Mouse (Mus musculus) C2C12 (cell line): Measurements from ENCODE around the gene Slc2a5.

ENCODE experiments used
- CTCF ChIP-seq: IDR thresholded peaks from one replicate; pipeline ENCODE4 v1.5.1; 2011; ENCODE audit not compliant: control insufficient read depth, insufficient read depth, insufficient read length
- FOSL1 ChIP-seq: IDR thresholded peaks from one replicate; pipeline ENCODE4 v1.8.0; 2011; ENCODE audit warnings: mild to moderate bottlenecking, low read length; ENCODE audit not compliant: poor library complexity, insufficient read depth, severe bottlenecking
- MAX ChIP-seq: IDR thresholded peaks from one replicate; pipeline ENCODE4 v1.6.1; 2011; ENCODE audit warnings: mild to moderate bottlenecking, control low read depth
- USF1 ChIP-seq: IDR thresholded peaks from one replicate; pipeline ENCODE4 v1.6.1; 2011; ENCODE audit warnings: low read depth, mild to moderate bottlenecking, control low read depth, moderate library complexity

- no peak for TF ChIP-seq CTCF
- TF ChIP-seq FOSL1: no peak
- no peak for TF ChIP-seq MAX
- no peak for TF ChIP-seq USF1
Observed at GRCm38 (mm10) chr4:150072416-150073101, 46.5 kb upstream of the Slc2a5 start.
